Mouse (Mus musculus) MN1 (cell line): ENCODE data around the gene Nek8.

Experiments
- DNase-seq: peaks from one replicate; pipeline ENCODE4 v3.0.0-alpha.2; 2016; ENCODE audit warnings: low spot score

The Nek8 gene

DNA sequence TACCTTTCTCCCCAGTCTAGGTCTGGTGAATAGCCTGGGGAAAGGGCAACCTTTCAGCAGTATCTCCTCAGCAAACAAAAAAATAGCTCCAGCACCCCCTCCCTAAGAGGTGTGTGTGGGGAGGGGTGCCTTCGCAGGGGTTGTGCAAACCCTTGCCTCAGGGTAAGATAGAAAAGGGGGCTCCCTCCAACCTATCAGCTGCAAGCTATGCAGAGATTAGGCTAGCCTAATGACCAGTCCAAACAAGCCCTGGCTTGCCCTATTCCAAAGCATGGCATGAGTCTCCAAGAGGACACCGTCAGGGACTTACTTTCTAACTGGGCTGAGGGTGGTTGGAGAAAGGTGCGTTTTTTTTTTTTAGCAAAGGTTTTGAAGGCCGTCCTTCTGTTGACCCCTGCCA, 10.3 kb downstream of the Nek8 start:
- DNase-seq: no peak

- DNase-seq: no peak
Measured at GRCm38 (mm10) chr11:78165761-78166109, 10.7 kb downstream of the Nek8 start.

GRCm38 (mm10) chr11:78164924-78165760, 11.3 kb downstream of the Nek8 start, which contains the start of gene Traf4:
Gene Traf4, minus strand, starts transcription at chr11:78165589.
- peak; percentile 86 for DNase-seq

GRCm38 (mm10) chr11:78164604-78164923, 11.9 kb downstream of the Nek8 start:
- DNase-seq: no peak

DNA sequence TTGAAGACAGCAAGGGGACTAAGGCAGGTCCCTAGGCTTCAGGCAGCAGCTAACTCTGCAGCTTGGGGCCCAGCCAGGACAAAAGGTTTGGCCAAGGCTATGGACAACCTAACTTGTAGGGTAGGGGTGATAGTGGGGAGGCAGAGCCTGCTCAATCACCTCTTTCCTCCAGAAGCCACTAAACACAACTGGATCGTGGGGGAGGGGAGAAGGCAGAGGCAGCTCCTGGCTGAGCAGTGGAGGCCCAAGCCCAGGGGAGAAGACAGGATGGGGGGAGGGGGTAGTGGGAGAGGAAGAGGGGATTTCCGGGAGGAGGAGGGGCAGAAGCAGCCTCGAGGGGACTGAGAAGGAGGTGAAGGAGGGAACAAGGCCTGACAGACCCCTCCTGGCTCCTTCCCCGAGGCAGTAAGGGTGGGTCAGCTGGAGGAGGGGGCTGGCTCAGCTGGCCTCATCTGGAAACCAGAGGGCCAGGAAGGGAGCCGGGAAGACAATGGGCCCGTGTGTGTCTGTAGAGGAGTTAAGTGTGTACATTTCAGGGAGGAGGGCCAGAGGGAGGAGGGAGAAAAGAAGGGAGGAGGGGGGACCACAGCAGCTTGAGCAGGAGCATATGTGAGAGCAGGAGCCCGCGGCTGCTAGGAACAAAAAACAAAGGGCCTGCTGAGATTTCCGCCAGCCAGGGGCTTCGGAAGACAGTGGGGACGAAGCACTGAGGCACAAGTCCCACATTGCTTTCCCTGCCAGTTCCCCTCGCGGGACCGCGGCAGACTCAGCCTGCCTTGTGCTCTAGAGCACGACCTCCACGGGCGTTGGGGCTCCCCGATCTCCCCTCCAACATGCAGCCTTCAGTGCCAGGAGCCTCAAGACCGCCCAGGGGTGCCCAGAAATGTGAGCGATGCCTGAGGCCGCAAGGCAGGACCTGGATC, 12.5 kb downstream of the Nek8 start:
- peak; percentile 67 for DNase-seq

DNA sequence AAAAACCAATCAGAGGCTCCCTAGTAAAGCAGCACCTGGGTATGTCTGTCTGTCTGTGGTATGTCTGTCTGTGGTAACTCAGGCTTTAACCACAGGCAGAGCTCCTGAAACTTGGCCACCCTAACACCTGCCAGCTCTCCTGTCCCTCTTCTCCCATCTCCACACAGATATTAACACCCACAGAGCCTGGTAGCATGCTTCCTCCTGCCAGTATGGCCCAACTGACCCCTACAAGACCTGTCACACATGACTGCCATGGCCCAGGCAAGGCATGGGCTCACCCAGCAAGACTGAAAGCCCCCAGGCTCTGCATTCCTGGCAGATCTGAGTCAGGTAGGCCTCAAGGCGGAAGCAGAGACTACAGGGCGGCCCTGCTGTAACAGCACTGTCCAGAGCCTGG, 13.4 kb downstream of the Nek8 start:
- DNase-seq: no peak

- DNase-seq: no peak
Measured at GRCm38 (mm10) chr11:78162504-78162903, 14.0 kb downstream of the Nek8 start.

GRCm38 (mm10) chr11:78161968-78162367, 14.5 kb downstream of the Nek8 start:
- no peak for DNase-seq

DNA sequence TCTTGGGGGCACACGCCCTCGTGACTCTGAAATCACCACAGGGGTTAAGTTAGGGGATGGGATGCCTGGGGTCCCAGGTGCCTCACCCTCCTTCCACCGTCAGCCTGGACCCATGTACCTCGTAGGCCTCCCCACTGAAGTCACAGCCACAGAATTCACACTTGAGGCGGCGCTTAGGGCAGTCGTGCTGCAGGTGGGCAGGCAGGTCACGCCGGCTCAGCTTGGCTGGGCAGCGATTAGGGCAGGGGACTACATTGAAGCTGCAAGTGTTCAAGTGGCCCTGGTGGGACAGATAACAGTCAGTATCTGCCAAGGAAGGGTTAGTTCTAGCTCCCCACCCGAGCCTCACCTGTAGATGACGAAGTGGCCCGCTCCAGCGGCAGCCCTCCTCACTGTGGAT, 15.3 kb downstream of the Nek8 start:
- DNase-seq: no peak

GRCm38 (mm10) chr11:78160675-78161074, 15.8 kb downstream of the Nek8 start:
- no peak for DNase-seq

DNA sequence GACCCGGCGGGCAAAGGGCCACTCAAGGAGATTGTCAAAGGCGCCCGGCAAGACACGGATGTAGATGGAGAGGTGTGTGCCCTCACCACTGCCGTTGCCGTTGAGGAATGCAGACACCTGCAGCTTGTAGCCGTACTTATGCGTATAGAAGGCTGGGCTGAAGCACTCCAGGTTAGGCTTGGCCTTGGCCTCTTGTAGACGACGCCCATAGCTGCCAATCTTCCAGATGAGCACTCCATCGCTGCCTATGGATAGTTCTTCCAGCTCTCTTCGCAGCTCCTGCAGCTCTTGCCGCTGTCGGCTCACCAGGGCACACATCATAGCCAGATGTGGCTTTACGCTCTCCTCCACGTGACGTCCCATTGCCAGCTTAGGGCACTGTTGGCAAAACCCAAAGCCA, 16.3 kb downstream of the Nek8 start:
- DNase-seq: no peak

GRCm38 (mm10) chr11:78159557-78159956, 16.9 kb downstream of the Nek8 start:
- no peak for DNase-seq

DNA sequence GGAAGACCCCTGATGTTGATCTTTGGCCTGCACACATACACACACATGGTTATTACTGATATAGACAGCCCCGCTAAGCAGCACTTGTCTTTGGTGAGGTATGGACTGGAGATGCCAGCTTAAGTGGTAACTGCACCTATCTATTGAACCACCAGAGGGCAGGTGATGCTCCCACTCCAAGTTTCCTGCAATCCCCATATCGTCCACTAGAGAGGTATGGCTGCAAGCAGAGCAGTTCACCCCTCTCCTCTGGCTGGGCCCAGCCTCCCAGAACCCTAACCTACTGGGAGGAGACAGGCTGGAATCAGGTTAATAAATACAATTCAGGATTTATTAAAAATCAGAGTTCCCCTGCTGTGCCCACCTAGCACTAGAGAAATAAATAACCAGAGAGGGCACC, 17.4 kb downstream of the Nek8 start:
- DNase-seq: peak; percentile 89

GRCm38 (mm10) chr11:78156156-78156699, 20.2 kb downstream of the Nek8 start:
- no peak for DNase-seq

GRCm38 (mm10) chr11:78155674-78156073, 20.8 kb downstream of the Nek8 start:
- no peak for DNase-seq

DNA sequence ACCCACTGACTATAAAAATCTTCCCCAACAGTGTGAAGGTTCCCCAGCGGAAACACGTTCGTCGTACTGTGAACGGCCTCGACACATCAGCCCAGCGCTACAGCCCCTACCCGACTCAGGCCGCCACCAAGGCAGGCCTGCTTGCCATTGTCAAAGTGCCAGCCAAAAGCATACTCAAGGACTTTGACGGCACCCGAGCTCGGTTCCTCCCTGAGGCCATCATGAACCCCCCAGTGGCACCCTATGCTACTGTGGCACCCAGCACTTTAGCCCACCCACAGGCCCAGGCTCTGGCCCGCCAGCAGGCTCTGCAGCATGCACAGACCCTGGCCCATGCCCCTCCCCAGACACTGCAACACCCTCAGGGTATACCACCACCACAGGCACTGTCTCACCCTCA, 22.7 kb downstream of the Nek8 start:
- DNase-seq: no peak

GRCm38 (mm10) chr11:78152299-78153231, 23.9 kb downstream of the Nek8 start:
- peak; percentile 70 for DNase-seq

GRCm38 (mm10) chr11:78151161-78151560, 25.3 kb downstream of the Nek8 start:
- DNase-seq: no peak

DNA sequence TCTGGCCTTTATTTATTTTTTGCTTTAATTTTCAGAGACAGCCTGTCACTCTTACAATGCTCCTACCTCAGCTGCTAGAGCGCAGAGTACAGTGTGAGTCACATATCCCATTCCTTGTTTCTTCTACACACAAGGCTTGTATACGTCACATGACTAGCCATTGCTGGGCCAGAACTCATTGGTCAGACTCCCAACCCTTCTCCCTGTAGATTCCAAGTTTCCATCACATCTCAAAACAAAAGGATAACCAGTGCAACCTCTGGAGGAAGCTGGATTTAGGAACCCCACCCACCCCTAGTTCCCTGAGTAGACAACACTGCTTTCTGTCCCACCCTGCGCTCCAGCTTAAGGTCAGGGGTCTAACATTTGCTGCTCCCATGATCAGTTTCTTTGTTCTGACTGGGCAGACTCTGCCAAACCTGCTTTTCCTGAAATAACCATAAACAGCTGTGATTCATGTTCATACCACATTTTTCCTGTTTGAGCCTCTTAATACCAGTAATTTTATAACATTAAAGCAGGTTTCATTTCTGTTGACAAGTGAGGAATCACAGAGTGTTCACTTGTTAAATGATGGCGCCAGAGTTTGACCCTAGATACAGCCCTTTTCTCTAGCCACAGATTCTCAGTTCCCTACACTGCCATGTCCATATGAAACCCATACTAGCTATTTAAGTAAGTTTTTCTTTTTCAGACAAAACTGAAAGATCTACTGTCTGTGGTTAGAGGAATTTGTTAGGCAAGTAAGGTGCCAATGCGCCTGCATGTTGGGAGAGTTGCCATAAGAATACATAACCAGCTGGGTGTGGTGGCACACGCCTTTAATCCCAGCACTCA, 29.6 kb downstream of the Nek8 start:
- no peak for DNase-seq

- DNase-seq: no peak
Measured at GRCm38 (mm10) chr11:78146168-78146567, 30.3 kb downstream of the Nek8 start.

DNA sequence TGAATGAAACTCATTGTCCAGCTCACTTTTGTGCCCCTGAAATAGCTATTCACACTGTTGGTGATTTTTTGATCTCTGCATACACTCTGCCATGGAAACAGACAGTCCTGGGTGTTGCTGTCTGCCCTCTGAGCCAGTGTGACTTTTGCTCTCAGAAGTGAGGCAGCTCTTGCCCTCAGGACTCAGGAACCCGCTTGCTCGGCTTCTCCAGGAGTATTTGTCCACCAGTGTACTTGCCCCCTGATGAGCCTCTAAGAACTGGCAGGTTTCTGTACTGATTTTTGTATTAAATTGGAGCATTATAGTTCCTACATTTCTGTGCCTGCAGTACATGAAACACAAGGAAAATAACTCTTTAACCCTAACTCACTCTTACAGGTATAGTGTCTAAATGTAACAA, 33.0 kb downstream of the Nek8 start:
- DNase-seq: no peak
